Mouse (Mus musculus) small intestine, adult 2 months (tissue): ENCODE measurements around the gene Ppp2r5e.

ENCODE experiments used
- CTCF ChIP-seq: fragments of 200-500 bp; IDR thresholded peaks from 2 replicates; pipeline ENCODE4 v1.5.1; 2012; ENCODE audit warnings: low read depth, mild to moderate bottlenecking, control low read depth, inconsistent platforms, low read length, moderate library complexity, mixed read lengths; ENCODE audit not compliant: insufficient replicate concordance, insufficient read length; ENCODE audit errors: extremely low read depth
- POLR2A ChIP-seq: fragments of 200-500 bp; IDR thresholded peaks from 2 replicates; pipeline ENCODE4 v1.6.1; 2012; ENCODE audit warnings: low read depth, mild to moderate bottlenecking, control low read depth, inconsistent platforms, low read length, moderate library complexity

DNA sequence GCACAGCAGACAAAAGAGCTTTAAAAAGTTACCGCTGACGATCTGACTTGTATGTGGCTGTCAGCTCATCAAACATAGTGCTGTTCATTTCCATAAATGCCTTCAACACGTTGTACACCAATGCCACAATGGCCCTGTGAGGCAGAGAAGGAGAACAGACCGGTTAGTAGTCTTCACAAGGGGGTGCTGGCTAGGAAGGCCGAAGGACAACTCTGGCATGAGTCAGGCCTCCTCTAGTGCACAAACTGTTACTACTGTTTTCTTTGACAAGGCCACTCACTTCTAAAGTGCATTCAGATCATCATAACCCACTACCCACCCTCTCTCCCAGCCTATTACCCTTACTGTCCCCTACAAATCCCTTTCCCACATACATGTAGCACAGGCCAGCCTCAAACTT is 136.4 kb downstream of the Ppp2r5e start:
- no peak for TF ChIP-seq CTCF
- no peak for TF ChIP-seq POLR2A
